In the genomic region with DNA sequence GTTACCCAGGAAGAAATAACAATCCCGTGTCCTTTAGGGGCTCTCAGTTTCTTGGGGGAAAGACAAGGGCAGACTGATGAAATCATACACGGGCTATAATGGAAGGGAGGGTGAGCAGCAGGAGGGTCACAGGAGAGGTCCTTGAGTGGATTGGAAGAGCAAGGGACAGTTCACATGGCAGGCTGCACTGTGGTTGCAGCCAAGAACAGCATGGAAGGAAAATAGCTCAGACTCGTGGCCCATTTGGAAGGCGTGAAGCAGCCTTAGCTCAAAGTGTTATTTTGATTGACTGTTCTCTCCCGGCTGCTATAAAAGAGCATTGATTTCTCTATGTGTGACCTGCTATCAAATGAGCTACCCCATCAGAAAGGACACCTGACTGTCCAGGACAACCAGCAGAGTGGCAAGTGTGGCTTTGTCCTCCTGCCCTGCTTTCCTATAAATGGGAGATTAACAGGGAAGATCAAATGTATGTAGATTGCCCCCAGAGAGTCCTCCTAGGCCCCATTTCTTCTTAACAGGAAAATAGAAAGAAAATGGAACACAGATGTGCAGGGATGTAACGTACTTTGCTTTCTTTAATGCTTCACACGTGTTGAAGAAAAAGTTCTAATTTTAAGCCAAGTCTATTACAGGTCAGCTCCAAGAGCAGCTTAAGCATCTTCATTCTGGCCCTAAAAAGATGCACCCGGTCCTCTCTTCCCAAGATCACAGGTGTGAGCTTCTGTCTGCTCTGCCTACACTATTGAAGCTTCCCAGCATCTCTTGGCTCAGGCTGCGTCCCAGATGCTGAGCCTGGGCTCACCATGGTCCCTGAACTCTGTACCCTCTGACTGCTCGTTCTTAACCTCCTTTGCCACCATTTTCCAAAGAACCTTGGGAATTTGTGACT, we compare ENCODE assay signal across 18 mouse cellular contexts. TPM values are rescaled to one million over a fixed set of nuclear protein-coding genes. Genes with fewer than 3 reads are reported as not detected.
A peak's percentile ranks its signal among the peaks of the same experiment; 100 is the strongest.
DNase-seq lines count a peak whose midpoint lies in the region; ATAC-seq and TF ChIP-seq lines count a peak whose summit lies in the region.
"Had no signal": no experiment of that assay in that cellular context is flagged by ENCODE, and none has a peak within 500 bp of the region (broad histone marks: within the 10 kb centered on the region; RNA-seq: fewer than 3 reads in every experiment).

No protein-coding gene starts in this region.

- peak overlapping the region; percentile 46 for H3K27ac ChIP-seq in gastrocnemius, adult 2 months
- H3K27ac ChIP-seq in kidney, postnatal 0 days = no peak overlapping the region
- H3K27ac ChIP-seq in limb, embryonic 14.5 days (replicated peaks; ENCODE audit: low read depth, low read length) = no peak overlapping the region
- H3K27ac ChIP-seq: forebrain, embryonic 13.5 days; hindbrain, embryonic 14.5 days; intestine, embryonic 15.5 days; layer of hippocampus, adult 2 months; neural tube, embryonic 12.5 days had no signal

- TF ChIP-seq CTCF in gastrocnemius, adult 2 months (IDR thresholded peaks at IDR 0.05) = no peak
- no peak for TF ChIP-seq CTCF in kidney, postnatal 0 days (IDR thresholded peaks at IDR 0.05; ENCODE audit: low read depth)

- peak; percentile 54 to 64 for DNase-seq in cerebellum, postnatal 10 days
- no peak for DNase-seq in cerebellum, adult 11-12 months
- DNase-seq in gastrocnemius, adult 2 months = peak; percentile 61
- DNase-seq in gastrocnemius, postnatal 14 days = no peak
- DNase-seq in kidney, postnatal 0 days (ENCODE audit: low spot score) = peak; percentile 50
- DNase-seq in kidney, postnatal 4 days = no peak
- peak; percentile 65 for DNase-seq in limb, embryonic 14.5 days (ENCODE audit: low spot score)
- DNase-seq in layer of hippocampus, postnatal 25 days (ENCODE audit: extremely low spot score in 1 of 2, low spot score in 1 of 2) = no peak
- DNase-seq: cerebellum, postnatal 36 days; liver; liver, postnatal 0 days; lung, postnatal 14 days; thymus, postnatal 25 days had no signal

- intact Hi-C loops in gastrocnemius, adult 2 months (cut with DNase I) = no loop called here
- intact Hi-C loops in gastrocnemius, postnatal 14 days (cut with DNase I; ENCODE audit: low total_unique reads) = no loop called here

- no peak for TF ChIP-seq POLR2A in limb, embryonic 14.5 days (IDR thresholded peaks at IDR 0.05; ENCODE audit: borderline replicate concordance, extremely low read depth, insufficient read depth, insufficient read length)

- no peaks in the 10 kb centered on the region for H3K4me1 ChIP-seq in kidney, postnatal 0 days (replicated peaks; ENCODE audit: insufficient read depth, low read length)
- peaks cover 3% of the 10 kb centered on the region for H3K4me1 ChIP-seq in limb, embryonic 14.5 days (ENCODE audit: control insufficient read depth, insufficient read depth, low read length)
- H3K4me1 ChIP-seq: forebrain, embryonic 13.5 days; intestine, embryonic 15.5 days; neural tube, embryonic 12.5 days had no signal

- ATAC-seq in kidney, postnatal 0 days (replicated peaks; ENCODE audit: low FRiP score, low read depth) = no peak
- ATAC-seq in limb, embryonic 14.5 days (ENCODE audit: low FRiP score, low read depth) = peak; percentile 74
- ATAC-seq: forebrain, embryonic 13.5 days; intestine, embryonic 15.5 days; liver, postnatal 0 days had no signal

- no peaks in the 10 kb centered on the region for H3K9me3 ChIP-seq in kidney, postnatal 0 days (replicated peaks; ENCODE audit: low read length)
- H3K9me3 ChIP-seq in limb, embryonic 14.5 days (ENCODE audit: control insufficient read depth, low read length) = no peaks in the 10 kb centered on the region
- H3K9me3 ChIP-seq: forebrain, embryonic 13.5 days; intestine, embryonic 15.5 days; neural tube, embryonic 12.5 days had no signal

- no peaks in the 10 kb centered on the region for H3K27me3 ChIP-seq in kidney, postnatal 0 days (ENCODE audit: insufficient read depth, low read length)
- no peaks in the 10 kb centered on the region for H3K27me3 ChIP-seq in limb, embryonic 14.5 days (ENCODE audit: control insufficient read depth, insufficient read depth, low read length)
- H3K27me3 ChIP-seq: forebrain, embryonic 13.5 days; intestine, embryonic 15.5 days; neural tube, embryonic 12.5 days had no signal

- H3K4me2 ChIP-seq in kidney, postnatal 0 days (ENCODE audit: low read length) = no peak overlapping the region
- no peak overlapping the region for H3K4me2 ChIP-seq in limb, embryonic 14.5 days (replicated peaks; ENCODE audit: low read depth, low read length, severe bottlenecking)
- H3K4me2 ChIP-seq: forebrain, embryonic 13.5 days; hindbrain, embryonic 14.5 days; intestine, embryonic 15.5 days; neural tube, embryonic 12.5 days had no signal

- 0 out of 2 replicates have a peak overlapping the region, but pooled peaks have one; percentile 7 for H3K4me3 ChIP-seq in gastrocnemius, adult 2 months
- no peak overlapping the region for H3K4me3 ChIP-seq in kidney, postnatal 0 days (replicated peaks; ENCODE audit: low read depth, low read length)
- H3K4me3 ChIP-seq in limb, embryonic 14.5 days (replicated peaks; ENCODE audit: low read length) = no peak overlapping the region
- H3K4me3 ChIP-seq: forebrain, embryonic 13.5 days; intestine, embryonic 15.5 days; layer of hippocampus, adult 2 months; neural tube, embryonic 12.5 days had no signal

- WGBS in kidney, postnatal 0 days = 59% methylated on average over 10 of the region's 10 CpGs
- 32% methylated on average over 10 of the region's 10 CpGs for WGBS in limb, embryonic 14.5 days

- no peak overlapping the region for H3K9ac ChIP-seq in kidney, postnatal 0 days (ENCODE audit: low read depth, low read length)
- H3K9ac ChIP-seq in limb, embryonic 14.5 days (ENCODE audit: low read depth, low read length, severe bottlenecking) = no peak overlapping the region
- H3K9ac ChIP-seq: forebrain, embryonic 13.5 days; hindbrain, embryonic 14.5 days; intestine, embryonic 15.5 days; liver, postnatal 0 days; neural tube, embryonic 12.5 days had no signal

- H3K36me3 ChIP-seq in kidney, postnatal 0 days (ENCODE audit: insufficient read depth, low read length) = no peaks in the 10 kb centered on the region
- H3K36me3 ChIP-seq in limb, embryonic 14.5 days (ENCODE audit: control insufficient read depth, insufficient read depth, low read length) = no peaks in the 10 kb centered on the region
- H3K36me3 ChIP-seq: intestine, embryonic 15.5 days; neural tube, embryonic 12.5 days had no signal

RNA-seq across cellular contexts. Expression of a gene that starts 34.8 kb away (rescaled TPM):
- total RNA-seq in gastrocnemius, adult 2 months (2021) = 1 to 10 TPM; 1.3 to 2.7 TPM
- total RNA-seq in gastrocnemius, postnatal 14 days (2021) = 1 to 10 TPM; 2.3 to 4.0 TPM
- polyA plus RNA-seq in kidney, postnatal 0 days (2015; fragmentation: Nextera tagmentation; extraction: Ambion mirVana) = 112 and 113 TPM in 2 replicates
- polyA plus RNA-seq in limb, embryonic 14.5 days (2012; rRNA removed) = 39.4 and 49.9 TPM in 2 replicates
- 47.5 and 56.4 TPM in 2 replicates for polyA plus RNA-seq in limb, embryonic 14.5 days (2014; fragmentation: Nextera tagmentation; extraction: Ambion mirVana)
- total RNA-seq in layer of hippocampus, postnatal 25 days (2021) = 1 to 10 TPM; 3.1 to 4.4 TPM

Comparison
In these comparisons a context has a peak if more than half of its experiments do, and no peak if none do; other contexts are left out.
1. DNase-seq: peak in cerebellum, postnatal 10 days (2 of 2), gastrocnemius, adult 2 months (single experiment), kidney, postnatal 0 days (single experiment) and limb, embryonic 14.5 days (single experiment); none in cerebellum, adult 11-12 months (single experiment), gastrocnemius, postnatal 14 days (single experiment), kidney, postnatal 4 days (0 of 2) and layer of hippocampus, postnatal 25 days (0 of 2).